Mouse (Mus musculus): ENCODE measurements at regions not wholly inside any gene's neighbourhood (a gene's known extent, or its start where the extent isn't known, plus 50 kb on each side); places are given as distances from the start of the nearest gene placed in this dataset.

GRCm38 (mm10) chr6:24347745-24348480, 167.0 kb downstream of the Iqub start:
- TF ChIP-seq POLR2A (IDR thresholded peaks at IDR 0.05; ENCODE audit: extremely low read depth, insufficient read depth, low read length) (no peak), CTCF (IDR thresholded peaks at IDR 0.05; ENCODE audit: extremely low read depth, insufficient read depth, low read length) (no peak)
